13 mouse cellular contexts compared by ENCODE assay signal in the genomic region with DNA sequence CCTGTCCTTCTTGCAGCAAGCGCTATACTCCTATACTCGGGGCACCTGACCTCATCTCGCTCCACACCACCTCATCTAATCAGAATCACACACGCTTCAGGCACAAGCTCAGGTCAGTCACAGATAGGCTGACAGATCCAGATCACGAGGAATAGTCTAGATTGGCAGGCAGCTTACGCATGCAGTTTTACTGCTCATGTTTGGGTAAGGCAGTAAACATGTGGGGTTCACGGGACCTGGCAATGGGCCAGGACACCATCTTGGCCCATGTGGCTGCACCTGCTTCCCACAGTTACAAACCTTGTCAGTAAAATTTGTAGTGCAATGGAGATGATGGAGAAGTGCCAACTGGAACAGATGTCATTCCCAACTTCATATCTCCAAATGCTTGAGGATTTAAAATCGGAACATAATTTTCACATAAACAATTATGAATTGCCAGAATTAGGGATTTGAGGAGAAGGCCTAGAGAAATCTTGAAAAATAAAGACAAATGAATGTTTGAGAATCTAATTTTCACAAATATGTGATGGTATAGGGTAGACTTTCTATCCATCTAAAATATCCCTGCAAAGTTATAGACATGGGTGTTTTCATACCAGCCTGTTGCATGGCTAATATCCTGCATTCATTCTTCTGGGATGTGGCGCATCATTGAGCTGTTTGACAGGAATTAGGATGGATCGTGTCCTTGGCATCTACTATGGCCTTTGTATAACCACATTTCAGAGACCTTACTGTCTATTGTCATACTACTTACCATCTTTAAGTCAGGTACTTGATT.
DNase-seq lines count a peak whose midpoint lies in the region; ATAC-seq and TF ChIP-seq lines count a peak whose summit lies in the region.
"Had no signal": no experiment of that assay in that cellular context is flagged by ENCODE, and none has a peak within 500 bp of the region (broad histone marks: within the 10 kb centered on the region; RNA-seq: fewer than 3 reads in every experiment).

No protein-coding gene starts in this region.

- no peak overlapping the region for H3K4me3 ChIP-seq in limb, embryonic 14.5 days (replicated peaks; ENCODE audit: low read length)
- no peak overlapping the region for H3K4me3 ChIP-seq in limb, embryonic 10.5 days
- no peak overlapping the region for H3K4me3 ChIP-seq in kidney, embryonic 15.5 days (replicated peaks)
- H3K4me3 ChIP-seq in intestine, postnatal 0 days (ENCODE audit: low read depth, low read length) = no peak overlapping the region
- H3K4me3 ChIP-seq: hindbrain, embryonic 12.5 days; liver, embryonic 13.5 days; stomach, embryonic 15.5 days had no signal

- H3K4me2 ChIP-seq in limb, embryonic 14.5 days (replicated peaks; ENCODE audit: low read depth, low read length, severe bottlenecking) = no peak overlapping the region
- no peak overlapping the region for H3K4me2 ChIP-seq in kidney, embryonic 15.5 days
- no peak overlapping the region for H3K4me2 ChIP-seq in intestine, postnatal 0 days (replicated peaks; ENCODE audit: low read depth)
- H3K4me2 ChIP-seq: hindbrain, embryonic 12.5 days; liver, embryonic 13.5 days; stomach, embryonic 15.5 days had no signal

- 81% methylated on average over 10 of the region's 10 CpGs for WGBS in limb, embryonic 14.5 days
- 93% methylated on average over 10 of the region's 10 CpGs for WGBS in limb, embryonic 10.5 days
- 88% methylated on average over 10 of the region's 10 CpGs for WGBS in kidney, embryonic 15.5 days
- 84% methylated on average over 10 of the region's 10 CpGs for WGBS in intestine, postnatal 0 days

- H3K9ac ChIP-seq in limb, embryonic 14.5 days (ENCODE audit: low read depth, low read length, severe bottlenecking) = no peak overlapping the region
- H3K9ac ChIP-seq in kidney, embryonic 15.5 days = no peak overlapping the region
- no peak overlapping the region for H3K9ac ChIP-seq in intestine, postnatal 0 days (ENCODE audit: low read depth, low read length)
- H3K9ac ChIP-seq: hindbrain, embryonic 12.5 days; liver, embryonic 13.5 days; stomach, embryonic 15.5 days had no signal

- TF ChIP-seq POLR2A in limb, embryonic 14.5 days (IDR thresholded peaks at IDR 0.05; ENCODE audit: borderline replicate concordance, extremely low read depth, insufficient read depth, insufficient read length) = no peak

- H3K36me3 ChIP-seq in limb, embryonic 14.5 days (ENCODE audit: control insufficient read depth, insufficient read depth, low read length) = no peaks in the 10 kb centered on the region
- H3K36me3 ChIP-seq in limb, embryonic 10.5 days = no peaks in the 10 kb centered on the region
- H3K36me3 ChIP-seq in kidney, embryonic 15.5 days = no peaks in the 10 kb centered on the region
- no peaks in the 10 kb centered on the region for H3K36me3 ChIP-seq in intestine, postnatal 0 days (ENCODE audit: control insufficient read depth, insufficient read depth)
- H3K36me3 ChIP-seq: hindbrain, embryonic 12.5 days; liver, embryonic 13.5 days; stomach, embryonic 15.5 days had no signal

- no peak overlapping the region for H3K27ac ChIP-seq in limb, embryonic 14.5 days (replicated peaks; ENCODE audit: low read depth, low read length)
- no peak overlapping the region for H3K27ac ChIP-seq in limb, embryonic 10.5 days
- no peak overlapping the region for H3K27ac ChIP-seq in kidney, embryonic 15.5 days
- H3K27ac ChIP-seq in intestine, postnatal 0 days (ENCODE audit: low read depth, low read length) = no peak overlapping the region
- H3K27ac ChIP-seq: hindbrain, embryonic 12.5 days; liver, embryonic 13.5 days; stomach, embryonic 15.5 days had no signal

- peak; percentile 8 for DNase-seq in limb, embryonic 14.5 days (ENCODE audit: low spot score)
- DNase-seq in limb, embryonic 10.5 days (ENCODE audit: low spot score) = no peak
- DNase-seq in cerebellum, postnatal 36 days = peak; percentile 73 to 74
- peak; percentile 34 to 63 for DNase-seq in layer of hippocampus, postnatal 14 days (ENCODE audit: low spot score in 2 of 2)
- DNase-seq in right cerebral cortex, postnatal 36 days (ENCODE audit: low spot score in 2 of 2) = peak; percentile 9 to 17
- DNase-seq: adrenal gland, adult 8-10 months; liver, embryonic 13.5 days had no signal

- H3K4me1 ChIP-seq in limb, embryonic 14.5 days (ENCODE audit: control insufficient read depth, insufficient read depth, low read length) = no peaks in the 10 kb centered on the region
- H3K4me1 ChIP-seq in limb, embryonic 10.5 days = no peaks in the 10 kb centered on the region
- H3K4me1 ChIP-seq in kidney, embryonic 15.5 days = no peaks in the 10 kb centered on the region
- no peaks in the 10 kb centered on the region for H3K4me1 ChIP-seq in intestine, postnatal 0 days (replicated peaks; ENCODE audit: control insufficient read depth, insufficient read depth, low read length)
- H3K4me1 ChIP-seq: hindbrain, embryonic 12.5 days; liver, embryonic 13.5 days; stomach, embryonic 15.5 days had no signal

- H3K27me3 ChIP-seq in limb, embryonic 14.5 days (ENCODE audit: control insufficient read depth, insufficient read depth, low read length) = no peaks in the 10 kb centered on the region
- H3K27me3 ChIP-seq in limb, embryonic 10.5 days (ENCODE audit: low read depth, poor library complexity, severe bottlenecking) = no peaks in the 10 kb centered on the region
- H3K27me3 ChIP-seq in kidney, embryonic 15.5 days = no peaks in the 10 kb centered on the region
- H3K27me3 ChIP-seq in intestine, postnatal 0 days (replicated peaks; ENCODE audit: control insufficient read depth, insufficient read depth, low read length) = no peaks in the 10 kb centered on the region
- H3K27me3 ChIP-seq: hindbrain, embryonic 12.5 days; liver, embryonic 13.5 days; stomach, embryonic 15.5 days had no signal

- no peak for TF ChIP-seq CTCF in intestine, postnatal 0 days (IDR thresholded peaks at IDR 0.05; ENCODE audit: low read depth)

- H3K9me3 ChIP-seq in limb, embryonic 14.5 days (ENCODE audit: control insufficient read depth, low read length) = peaks cover 5% of the 10 kb centered on the region; the same call in 1 of the 2 replicates
- no peaks in the 10 kb centered on the region for H3K9me3 ChIP-seq in limb, embryonic 10.5 days (replicated peaks)
- H3K9me3 ChIP-seq in kidney, embryonic 15.5 days (replicated peaks) = 0 out of 2 replicates have a peak, but pooled peaks cover 3% of the 10 kb centered on the region
- H3K9me3 ChIP-seq in intestine, postnatal 0 days (ENCODE audit: control insufficient read depth) = no peaks in the 10 kb centered on the region
- H3K9me3 ChIP-seq: hindbrain, embryonic 12.5 days; stomach, embryonic 15.5 days had no signal

- ATAC-seq in limb, embryonic 14.5 days (ENCODE audit: low FRiP score, low read depth) = no peak
- ATAC-seq in inflammation-experienced regulatory T-cells, adult 6 months = no peak
- no peak for ATAC-seq in kidney, embryonic 15.5 days (replicated peaks; ENCODE audit: low FRiP score)
- no peak for ATAC-seq in intestine, postnatal 0 days
- ATAC-seq: midbrain, embryonic 16.5 days had no signal
